Mouse (Mus musculus) ES-Bruce4 (cell line): Measurements from ENCODE around the gene Gm49395.

Source experiments
- CTCF ChIP-seq: IDR thresholded peaks from one replicate; pipeline ENCODE4 v1.8.1; 2011; ENCODE audit warnings: low read depth, low read length
- POLR2A ChIP-seq: IDR thresholded peaks from one replicate; pipeline ENCODE4 v1.8.1; 2011; ENCODE audit warnings: low read length; ENCODE audit not compliant: insufficient read depth

- TF ChIP-seq CTCF (no peak), POLR2A (no peak)
Measured at GRCm38 (mm10) chr13:115109628-115110027, 7.9 kb upstream of the Gm49395 start.
